Mouse (Mus musculus) bone marrow macrophage, adult 2 months (primary cell): Measurements from ENCODE around the gene Ncapd3.

Experiments
- CTCF ChIP-seq: IDR thresholded peaks from 2 replicates; pipeline ENCODE4 v1.5.1; 2012; ENCODE audit warnings: low read depth, mild to moderate bottlenecking, low read length, moderate library complexity
- POLR2A ChIP-seq: IDR thresholded peaks from 2 replicates; pipeline ENCODE4 v1.6.1; 2012; ENCODE audit warnings: mild to moderate bottlenecking, low read depth, low read length, borderline replicate concordance

DNA sequence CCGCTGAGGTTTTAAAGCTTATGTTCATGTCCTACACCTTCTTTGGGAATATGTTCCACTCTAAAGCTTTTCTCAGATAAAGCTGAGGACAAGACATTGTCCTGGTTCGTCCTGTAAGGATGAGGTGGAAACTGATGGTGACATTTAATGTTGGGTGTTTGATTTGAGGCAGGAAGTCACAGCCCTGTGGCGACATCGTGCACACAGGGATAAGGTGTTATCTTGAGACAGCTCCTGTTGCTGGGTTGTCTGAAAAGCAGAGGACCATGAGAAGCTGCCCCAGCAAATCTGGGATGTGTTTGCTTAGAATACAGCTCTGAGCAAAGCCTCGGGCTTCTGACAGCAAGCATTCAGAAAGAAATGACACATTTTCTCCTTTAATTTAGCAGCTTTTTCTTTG, 56.3 kb downstream of the Ncapd3 start:
- TF ChIP-seq CTCF (no peak), POLR2A (no peak)
